Mouse (Mus musculus) limb, embryonic 14.5 days (tissue): ENCODE measurements around the gene Prkca. TPM values are rescaled to one million over a fixed set of nuclear protein-coding genes. Genes with fewer than 3 reads are reported as not detected.

Source experiments
- ATAC-seq: fragments of 200-750 bp; cut with Nextera tagmentation; 2 replicates; pipeline ENCODE4 v1.8.0; 2017; ENCODE audit warnings: low read depth, moderate number of reproducible peaks, moderate TSS enrichment; ENCODE audit not compliant: low FRiP score
- DNase-seq: peaks from one replicate; pipeline ENCODE4 v3.0.0-alpha.2; 2015; ENCODE audit warnings: low spot score
- H3K27ac ChIP-seq: fragments of 300-500 bp; sonication (generic); replicated peaks from 2 replicates; pipeline ENCODE4 v1.5.1; 2014; ENCODE audit warnings: low read depth, mild to moderate bottlenecking, low read length, moderate library complexity, mixed read lengths
- H3K27me3 ChIP-seq: fragments of 300-500 bp; sonication (generic); 2 replicates; pipeline ENCODE4 v1.6.1; 2014; ENCODE audit warnings: low read length, mixed read lengths; ENCODE audit not compliant: control insufficient read depth, insufficient read depth
- H3K36me3 ChIP-seq: fragments of 300-500 bp; sonication (generic); 2 replicates; pipeline ENCODE4 v1.6.1; 2014; ENCODE audit warnings: mild to moderate bottlenecking, low read length, moderate library complexity, mixed read lengths; ENCODE audit not compliant: control insufficient read depth, insufficient read depth
- H3K4me1 ChIP-seq: fragments of 300-500 bp; sonication (generic); 2 replicates; pipeline ENCODE4 v1.6.1; 2014; ENCODE audit warnings: antibody characterized with exemption, low read length, mixed read lengths; ENCODE audit not compliant: control insufficient read depth, insufficient read depth
- H3K4me2 ChIP-seq: fragments of 300-500 bp; sonication (generic); replicated peaks from 2 replicates; pipeline ENCODE4 v1.6.1; 2014; ENCODE audit warnings: low read depth, mild to moderate bottlenecking, low read length, moderate library complexity; ENCODE audit not compliant: severe bottlenecking
- H3K4me3 ChIP-seq: fragments of 300-500 bp; sonication (generic); replicated peaks from 2 replicates; pipeline ENCODE4 v1.5.1; 2014; ENCODE audit warnings: low read length
- H3K9ac ChIP-seq: fragments of 300-500 bp; sonication (generic); 2 replicates; pipeline ENCODE4 v1.6.1; 2014; ENCODE audit warnings: mild to moderate bottlenecking, low read depth, low read length, moderate library complexity; ENCODE audit not compliant: severe bottlenecking
- H3K9me3 ChIP-seq: fragments of 300-500 bp; sonication (generic); 2 replicates; pipeline ENCODE4 v1.6.1; 2016; ENCODE audit warnings: low read length; ENCODE audit not compliant: control insufficient read depth
- POLR2A ChIP-seq: fragments of 200-500 bp; IDR thresholded peaks from 2 replicates; pipeline ENCODE4 v1.8.0; 2012; ENCODE audit warnings: inconsistent platforms, mild to moderate bottlenecking, moderate library complexity, borderline replicate concordance; ENCODE audit not compliant: insufficient read depth, insufficient read length; ENCODE audit errors: extremely low read depth
- WGBS: fragments of 180-500 bp; shearing (Covaris S2); extraction: QIAGEN DNeasy Blood & Tissue Kit; methylation state at CpG from one replicate; pipeline ENCODE4 v1.1.7; 2014; 5-methylcytosine and 5-hydroxymethylcytosine counted together
- polyA plus RNA-seq, 2 experiments: library from polyadenylated mRNA; depleted of rRNA in 1 of 2; stranded (reverse) in 1 of 2; unstranded in 1 of 2; fragments of >200 nt; fragmentation: Nextera tagmentation in 1 of 2; extraction: Ambion mirVana in 1 of 2; gene quantifications; 2 replicates each; pipeline versions ENCODE4 v1.2.1 to v1.2.3; 2012 to 2014

Prkca gene
- polyA plus RNA-seq, 2 experiments = 9.0 to 16.3 TPM

- H3K27ac ChIP-seq = no peak overlapping the region
- ATAC-seq (no peak), DNase-seq (no peak)
- H3K36me3 ChIP-seq = no peaks in the 10 kb centered on the region
- H3K9me3 ChIP-seq = no peaks in the 10 kb centered on the region
- H3K4me2 ChIP-seq = no peak overlapping the region
- H3K4me3 ChIP-seq = no peak overlapping the region
- no peak for TF ChIP-seq POLR2A
- no peak overlapping the region for H3K9ac ChIP-seq
- H3K27me3 ChIP-seq = no peaks in the 10 kb centered on the region
- peaks cover 37% of the 10 kb centered on the region for H3K4me1 ChIP-seq
- 91% methylated on average over 5 of the region's 5 CpGs for WGBS
These were observed 131.1 kb downstream of the Prkca start for GRCm38 (mm10) chr11:108212638-108213037.

- Histone ChIP-seq H3K4me1 (peaks cover 37% of the 10 kb centered on the region), H3K4me3 (no peak overlapping the region), H3K27ac (no peak overlapping the region), H3K9ac (no peak overlapping the region), H3K9me3 (no peaks in the 10 kb centered on the region), H3K27me3 (no peaks in the 10 kb centered on the region), H3K4me2 (no peak overlapping the region), H3K36me3 (no peaks in the 10 kb centered on the region)
- DNase-seq (no peak), ATAC-seq (no peak)
- no peak for TF ChIP-seq POLR2A
- 79% methylated on average over 6 of the region's 6 CpGs for WGBS
These were observed 131.7 kb downstream of the Prkca start for GRCm38 (mm10) chr11:108212030-108212429.

- H3K4me1 ChIP-seq = peaks cover 28% of the 10 kb centered on the region
- WGBS = 57% methylated on average over 7 of the region's 7 CpGs
- H3K27me3 ChIP-seq = no peaks in the 10 kb centered on the region
- no peak overlapping the region for H3K9ac ChIP-seq
- no peak for TF ChIP-seq POLR2A
- no peaks in the 10 kb centered on the region for H3K9me3 ChIP-seq
- no peak overlapping the region for H3K4me3 ChIP-seq
- no peak overlapping the region for H3K27ac ChIP-seq
- DNase-seq = no peak
- no peak overlapping the region for H3K4me2 ChIP-seq
- ATAC-seq = no peak
- no peaks in the 10 kb centered on the region for H3K36me3 ChIP-seq
These were observed 133.0 kb downstream of the Prkca start for GRCm38 (mm10) chr11:108210749-108211148.

- ATAC-seq (no peak), DNase-seq (no peak)
- Histone ChIP-seq H3K4me1 (peaks cover 10% of the 10 kb centered on the region; the same call in 1 of the 2 replicates), H3K9me3 (no peaks in the 10 kb centered on the region), H3K4me2 (no peak overlapping the region), H3K9ac (no peak overlapping the region), H3K4me3 (no peak overlapping the region), H3K27me3 (no peaks in the 10 kb centered on the region), H3K36me3 (no peaks in the 10 kb centered on the region), H3K27ac (no peak overlapping the region)
- WGBS = 94% methylated on average over 2 of the region's 2 CpGs
- TF ChIP-seq POLR2A = no peak
These were observed 137.1 kb downstream of the Prkca start for GRCm38 (mm10) chr11:108206602-108207001.

GRCm38 (mm10) chr11:108204895-108205248, 138.9 kb downstream of the Prkca start:
- no peak overlapping the region for H3K9ac ChIP-seq
- WGBS = 66% methylated on average over 5 of the region's 5 CpGs
- no peak for ATAC-seq
- TF ChIP-seq POLR2A = no peak
- H3K27me3 ChIP-seq = no peaks in the 10 kb centered on the region
- H3K27ac ChIP-seq = no peak overlapping the region
- no peaks in the 10 kb centered on the region for H3K36me3 ChIP-seq
- H3K4me2 ChIP-seq = no peak overlapping the region
- no peak for DNase-seq
- H3K9me3 ChIP-seq = no peaks in the 10 kb centered on the region
- 0 out of 2 replicates have a peak, but pooled peaks cover 4% of the 10 kb centered on the region for H3K4me1 ChIP-seq
- no peak overlapping the region for H3K4me3 ChIP-seq
